Mouse (Mus musculus): ENCODE measurements around the gene Lrrc4. TPM values are rescaled to one million over a fixed set of nuclear protein-coding genes. Genes with fewer than 3 reads are reported as not detected.

Lrrc4 gene
- polyA plus RNA-seq, 1 experiment from 2014 or later: 4.7 TPM

DNA sequence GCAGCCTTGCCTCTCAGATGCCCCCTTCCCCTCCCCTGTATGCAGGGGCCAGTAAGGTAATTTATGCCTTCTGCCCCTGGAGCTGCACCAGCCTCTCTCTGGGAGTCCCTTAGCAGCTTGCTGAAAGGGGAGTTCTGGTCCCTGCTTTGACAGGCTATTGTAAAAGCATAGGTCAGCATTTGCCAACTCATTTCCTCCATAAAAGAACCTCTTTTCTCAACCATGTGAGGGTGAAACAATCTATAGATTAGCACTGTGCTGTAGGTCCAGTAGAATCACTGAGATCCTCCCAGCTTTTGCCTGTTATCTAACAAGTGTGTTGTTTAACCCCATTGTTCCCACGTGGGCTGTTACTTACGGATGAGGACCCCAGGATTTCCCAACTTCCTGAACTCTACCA, 2.5 kb upstream of the Lrrc4 start:
- H3K4me3 ChIP-seq (ENCODE audit: low read depth, low read length): peak overlapping the region; percentile 80
- no peak overlapping the region for H3K27ac ChIP-seq (ENCODE audit: low read depth, low read length)
- peak overlapping the region; percentile 99 for H3K4me2 ChIP-seq (replicated peaks; ENCODE audit: low read depth, low read length)
- 42% methylated on average over 2 of the region's 2 CpGs for WGBS
- no peak overlapping the region for H3K9ac ChIP-seq (ENCODE audit: low read depth, low read length)
- DNase-seq (ENCODE audit: low spot score) (no peak), ATAC-seq (ENCODE audit: low FRiP score) (no peak)
- no peaks in the 10 kb centered on the region for H3K9me3 ChIP-seq (ENCODE audit: control insufficient read depth, low read length)
- H3K4me1 ChIP-seq (replicated peaks; ENCODE audit: control insufficient read depth, insufficient read depth, low read length): 0 out of 2 replicates have a peak, but pooled peaks cover 3% of the 10 kb centered on the region
- H3K36me3 ChIP-seq (ENCODE audit: control insufficient read depth, insufficient read depth, low read length): no peaks in the 10 kb centered on the region
- H3K27me3 ChIP-seq (ENCODE audit: control insufficient read depth, insufficient read depth, low read length): no peaks in the 10 kb centered on the region

DNA sequence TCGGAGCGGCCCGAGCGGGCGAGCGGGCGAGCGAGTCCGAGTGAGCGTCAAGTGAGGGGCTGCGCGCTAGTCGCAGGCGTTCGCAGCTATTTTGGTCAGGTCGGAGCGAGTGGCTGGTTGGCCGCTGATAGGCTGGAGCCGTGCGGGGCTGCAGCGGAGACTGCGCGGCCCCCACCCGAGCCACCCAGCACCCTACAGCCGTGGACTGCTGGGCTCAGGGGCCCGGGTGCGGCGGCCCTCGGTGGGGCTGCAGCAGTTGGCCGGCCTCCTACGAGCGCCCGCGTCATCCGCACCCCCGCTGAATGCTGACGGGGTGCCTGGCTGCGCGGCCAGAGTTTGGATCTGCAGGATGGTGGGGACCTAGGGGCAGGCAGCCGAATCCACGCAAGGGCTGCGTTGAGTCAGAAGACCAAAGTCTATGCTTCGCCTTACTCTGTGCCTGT, 1.9 kb upstream of the Lrrc4 start:
- peak overlapping the region; percentile 99 for H3K4me2 ChIP-seq (replicated peaks; ENCODE audit: low read depth, low read length)
- H3K9ac ChIP-seq (ENCODE audit: low read depth, low read length): peak overlapping the region; percentile 96
- peak overlapping the region; percentile 88 for H3K27ac ChIP-seq (ENCODE audit: low read depth, low read length)
- no peaks in the 10 kb centered on the region for H3K27me3 ChIP-seq (ENCODE audit: control insufficient read depth, insufficient read depth, low read length)
- H3K9me3 ChIP-seq (ENCODE audit: control insufficient read depth, low read length): no peaks in the 10 kb centered on the region
- H3K4me1 ChIP-seq (replicated peaks; ENCODE audit: control insufficient read depth, insufficient read depth, low read length): peaks cover 6% of the 10 kb centered on the region; the same call in 1 of the 2 replicates
- peak overlapping the region; percentile 80 for H3K4me3 ChIP-seq (ENCODE audit: low read depth, low read length)
- H3K36me3 ChIP-seq (ENCODE audit: control insufficient read depth, insufficient read depth, low read length): no peaks in the 10 kb centered on the region
- WGBS: under 1% methylated on average over 22 of the region's 43 CpGs
- DNase-seq (ENCODE audit: low spot score) (peak; percentile 63), ATAC-seq (ENCODE audit: low FRiP score) (peak; percentile 77)

DNA sequence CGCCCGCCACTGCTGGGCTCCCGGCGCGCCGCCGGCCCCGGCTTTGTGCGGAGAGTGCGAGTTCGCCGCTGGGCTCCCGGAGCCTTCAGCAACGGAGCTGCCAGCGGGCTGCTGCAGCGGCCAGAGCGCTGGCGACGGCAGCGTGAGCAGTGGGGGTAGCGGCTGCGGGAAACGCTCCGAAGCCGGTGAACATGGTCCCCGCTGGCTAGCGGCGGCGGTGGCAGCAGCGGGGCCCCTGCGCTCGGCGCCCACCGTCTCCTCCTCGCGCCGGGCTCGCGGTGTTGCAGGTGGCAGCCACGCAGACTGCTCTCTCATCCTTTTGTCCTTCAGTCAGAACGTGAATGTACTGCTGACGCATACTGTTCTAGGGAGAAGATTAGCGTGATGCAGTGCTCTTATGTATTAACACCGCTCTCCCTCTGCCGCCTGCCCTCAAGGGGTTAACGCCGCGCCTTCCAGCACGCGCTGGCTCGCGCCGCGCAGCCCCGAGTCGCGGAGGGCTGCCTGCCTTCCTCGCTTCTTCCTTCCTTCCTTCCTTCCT, 1.3 kb upstream of the Lrrc4 start:
- DNase-seq (ENCODE audit: low spot score) (peak; percentile 81), ATAC-seq (ENCODE audit: low FRiP score) (peak; percentile 64)
- no peaks in the 10 kb centered on the region for H3K27me3 ChIP-seq (ENCODE audit: control insufficient read depth, insufficient read depth, low read length)
- no peaks in the 10 kb centered on the region for H3K36me3 ChIP-seq (ENCODE audit: control insufficient read depth, insufficient read depth, low read length)
- peaks cover 9% of the 10 kb centered on the region; the same call in 1 of the 2 replicates for H3K4me1 ChIP-seq (replicated peaks; ENCODE audit: control insufficient read depth, insufficient read depth, low read length)
- H3K4me3 ChIP-seq (ENCODE audit: low read depth, low read length): peak overlapping the region; percentile 80
- peak overlapping the region; percentile 99 for H3K4me2 ChIP-seq (replicated peaks; ENCODE audit: low read depth, low read length)
- peak overlapping the region; percentile 88 for H3K27ac ChIP-seq (ENCODE audit: low read depth, low read length)
- under 1% methylated on average over 51 of the region's 58 CpGs for WGBS
- no peaks in the 10 kb centered on the region for H3K9me3 ChIP-seq (ENCODE audit: control insufficient read depth, low read length)
- H3K9ac ChIP-seq (ENCODE audit: low read depth, low read length): peak overlapping the region; percentile 96

DNA sequence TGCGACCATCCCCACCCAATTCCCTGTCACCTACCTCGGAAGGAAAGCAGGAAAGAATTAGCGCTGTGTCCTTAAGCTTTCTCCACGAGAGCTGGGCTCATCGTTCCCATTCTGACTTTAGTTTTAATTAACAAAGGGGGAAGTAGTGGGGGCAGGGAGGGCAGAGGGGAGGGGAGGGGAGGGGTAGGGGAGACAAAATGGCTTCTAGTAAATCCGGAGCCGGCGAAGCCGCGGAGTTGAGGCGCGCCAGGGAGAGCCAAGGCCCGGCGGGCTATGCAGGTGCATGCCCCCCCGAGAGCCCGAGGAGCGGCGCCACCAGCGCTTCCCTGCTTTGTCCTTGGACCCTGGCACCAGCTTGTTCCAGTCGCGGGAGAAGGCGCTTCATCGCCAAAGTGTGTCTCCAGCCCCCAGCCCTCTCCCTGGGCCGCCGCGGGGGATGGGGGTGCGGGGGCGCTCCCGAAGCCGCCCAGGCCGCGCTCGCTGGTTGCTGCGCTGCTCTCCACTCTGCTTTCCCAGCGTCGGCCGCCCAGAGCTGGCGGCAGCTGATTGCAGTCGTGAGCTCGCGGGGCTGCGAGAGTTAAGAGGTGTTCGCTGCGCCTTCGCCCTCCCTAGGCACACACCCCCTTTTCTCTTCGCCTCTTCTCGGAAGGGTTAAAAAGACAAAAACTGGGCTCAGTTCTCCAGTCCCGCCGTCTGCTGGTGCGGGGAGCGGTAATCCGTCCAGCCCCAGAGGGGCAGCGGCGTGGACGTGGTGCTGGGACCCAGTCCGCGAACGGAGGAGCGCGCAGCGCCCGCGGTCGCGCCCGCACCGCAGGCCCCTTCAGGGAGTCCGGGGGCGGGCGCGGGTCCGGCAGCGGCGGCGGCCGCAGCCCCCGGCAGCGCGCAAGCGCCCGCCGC, 555 bp upstream of the Lrrc4 start:
- WGBS: under 1% methylated on average over 54 of the region's 82 CpGs
- ATAC-seq (ENCODE audit: low FRiP score) (peak; percentile 46), DNase-seq (ENCODE audit: low spot score) (peak; percentile 76)
- peaks cover 9% of the 10 kb centered on the region; the same call in 1 of the 2 replicates for H3K4me1 ChIP-seq (replicated peaks; ENCODE audit: control insufficient read depth, insufficient read depth, low read length)
- H3K27ac ChIP-seq (ENCODE audit: low read depth, low read length): peak overlapping the region; percentile 88
- H3K36me3 ChIP-seq (ENCODE audit: control insufficient read depth, insufficient read depth, low read length): no peaks in the 10 kb centered on the region
- H3K4me2 ChIP-seq (replicated peaks; ENCODE audit: low read depth, low read length): peak overlapping the region; percentile 99
- no peaks in the 10 kb centered on the region for H3K27me3 ChIP-seq (ENCODE audit: control insufficient read depth, insufficient read depth, low read length)
- peak overlapping the region; percentile 96 for H3K9ac ChIP-seq (ENCODE audit: low read depth, low read length)
- no peaks in the 10 kb centered on the region for H3K9me3 ChIP-seq (ENCODE audit: control insufficient read depth, low read length)
- peak overlapping the region; percentile 80 for H3K4me3 ChIP-seq (ENCODE audit: low read depth, low read length)

DNA sequence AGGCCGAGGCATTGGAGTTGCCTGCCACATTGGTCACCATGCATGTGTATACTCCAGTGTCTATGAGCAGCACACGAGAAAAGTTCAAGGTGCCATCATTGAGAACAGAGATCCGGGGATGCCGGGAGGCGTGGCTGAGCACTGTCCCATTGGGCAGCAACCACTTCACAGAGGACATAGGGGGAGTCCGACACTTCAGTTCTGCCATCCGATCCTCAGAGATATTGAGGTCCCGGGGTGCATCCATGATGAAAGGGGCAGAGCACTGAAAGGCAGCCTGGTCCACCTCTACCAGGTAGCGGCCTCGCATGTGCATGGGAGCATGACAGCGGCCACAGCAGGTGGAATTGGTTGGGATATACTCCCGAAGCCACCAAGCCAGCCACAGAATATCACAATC, 1.2 kb downstream of the Lrrc4 start:
- Histone ChIP-seq H3K4me2 (replicated peaks; ENCODE audit: low read depth, low read length) (peak overlapping the region; percentile 99), H3K4me1 (replicated peaks; ENCODE audit: control insufficient read depth, insufficient read depth, low read length) (peaks cover 13% of the 10 kb centered on the region; the same call in 1 of the 2 replicates), H3K4me3 (ENCODE audit: low read depth, low read length) (no peak overlapping the region; the same call in 1 of the 2 replicates), H3K27me3 (ENCODE audit: control insufficient read depth, insufficient read depth, low read length) (no peaks in the 10 kb centered on the region), H3K27ac (ENCODE audit: low read depth, low read length) (no peak overlapping the region), H3K9ac (ENCODE audit: low read depth, low read length) (no peak overlapping the region), H3K9me3 (ENCODE audit: control insufficient read depth, low read length) (no peaks in the 10 kb centered on the region), H3K36me3 (ENCODE audit: control insufficient read depth, insufficient read depth, low read length) (no peaks in the 10 kb centered on the region)
- DNase-seq (ENCODE audit: low spot score) (no peak), ATAC-seq (ENCODE audit: low FRiP score) (no peak)
- WGBS: 89% methylated on average over 12 of the region's 12 CpGs

DNA sequence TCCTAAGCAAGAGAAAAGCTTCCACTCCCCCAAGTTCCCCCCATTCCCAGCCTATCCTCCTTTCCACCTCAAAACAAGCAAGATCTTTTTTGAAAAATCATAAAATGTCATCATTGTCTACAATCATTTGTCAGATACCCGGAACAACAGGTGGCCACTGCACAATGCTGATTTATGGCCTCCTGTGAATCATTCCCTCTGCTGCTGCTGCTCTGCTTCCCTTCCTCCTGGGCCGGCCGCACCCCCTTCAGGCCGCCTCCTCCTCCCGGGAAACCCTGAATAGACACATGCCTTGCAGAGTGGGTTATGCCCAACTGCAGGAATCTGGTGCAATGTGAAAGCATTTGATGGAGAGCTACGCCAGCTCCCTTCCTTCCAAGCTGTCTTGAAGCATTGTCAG, 3.0 kb downstream of the Lrrc4 start:
- Histone ChIP-seq H3K27me3 (ENCODE audit: control insufficient read depth, insufficient read depth, low read length) (no peaks in the 10 kb centered on the region), H3K36me3 (ENCODE audit: control insufficient read depth, insufficient read depth, low read length) (no peaks in the 10 kb centered on the region), H3K4me3 (ENCODE audit: low read depth, low read length) (peak overlapping the region; percentile 27), H3K4me2 (replicated peaks; ENCODE audit: low read depth, low read length) (peak overlapping the region; percentile 37), H3K9me3 (ENCODE audit: control insufficient read depth, low read length) (no peaks in the 10 kb centered on the region), H3K27ac (ENCODE audit: low read depth, low read length) (no peak overlapping the region), H3K4me1 (replicated peaks; ENCODE audit: control insufficient read depth, insufficient read depth, low read length) (peaks cover 13% of the 10 kb centered on the region; the same call in 1 of the 2 replicates), H3K9ac (ENCODE audit: low read depth, low read length) (no peak overlapping the region; the same call in 1 of the 2 replicates)
- WGBS: 27% methylated on average over 6 of the region's 6 CpGs
- peak; percentile 52 for DNase-seq (ENCODE audit: low spot score)
- no peak for ATAC-seq (ENCODE audit: low FRiP score)

DNA sequence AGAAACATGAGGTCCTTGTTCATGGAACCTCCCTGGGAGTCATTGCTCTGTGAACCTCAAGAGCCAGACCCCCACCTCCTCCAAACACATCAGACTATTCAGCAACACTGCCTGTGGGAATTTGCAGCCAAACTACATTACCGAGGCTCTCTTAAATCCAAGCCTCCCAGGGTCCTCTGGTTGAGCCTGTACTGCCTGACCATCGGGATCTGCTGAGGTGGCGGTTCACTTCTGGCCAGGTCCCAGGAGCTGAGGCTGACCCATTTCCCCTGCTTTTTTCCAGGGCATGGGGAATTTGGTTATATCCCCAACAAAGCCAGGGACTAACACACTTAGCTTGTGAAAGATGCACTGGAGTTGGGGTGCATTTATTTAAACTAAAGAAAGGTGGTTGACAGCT, 4.0 kb downstream of the Lrrc4 start:
- H3K27ac ChIP-seq (ENCODE audit: low read depth, low read length): peak overlapping the region; percentile 17; the same call in 1 of the 2 replicates
- H3K4me1 ChIP-seq (replicated peaks; ENCODE audit: control insufficient read depth, insufficient read depth, low read length): peaks cover 13% of the 10 kb centered on the region; the same call in 1 of the 2 replicates

DNA sequence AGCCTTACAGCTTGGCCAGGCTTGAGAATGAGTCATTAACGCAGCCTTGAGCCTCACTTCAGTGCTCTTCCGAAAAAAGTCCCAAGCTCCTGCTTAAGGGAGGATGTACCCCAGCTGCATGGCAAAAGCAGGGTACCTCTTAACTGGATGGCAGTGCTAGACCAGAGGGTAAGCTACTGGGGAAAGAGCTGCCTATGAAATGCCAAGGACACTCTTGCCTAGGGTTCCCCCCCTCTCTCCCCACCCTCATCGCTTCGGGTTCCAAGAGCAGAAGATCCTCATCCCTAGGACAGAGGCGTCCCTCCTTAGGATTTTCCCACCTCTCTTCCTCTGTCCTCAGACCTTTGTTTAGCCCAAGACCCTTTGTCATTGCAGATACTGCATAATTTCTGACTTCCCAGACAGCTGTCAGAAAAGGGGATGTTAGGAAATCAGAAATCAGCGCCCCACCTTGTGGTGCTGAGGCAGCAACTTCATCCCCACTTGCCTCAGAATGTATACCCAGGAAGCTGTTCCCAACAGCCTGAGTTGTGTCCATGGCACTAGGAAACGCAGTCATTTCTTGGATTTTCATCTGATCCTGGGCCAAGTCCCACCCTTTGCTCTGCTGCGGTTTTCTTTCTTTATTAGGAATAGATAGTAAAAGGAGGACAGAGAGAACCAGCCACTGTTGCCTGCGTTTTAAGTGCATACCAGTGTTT, 4.7 kb downstream of the Lrrc4 start:
- DNase-seq (ENCODE audit: low spot score): no peak

More for the DNA sequence above, 4.0 kb downstream of the Lrrc4 start:
- Histone ChIP-seq H3K27me3 (ENCODE audit: control insufficient read depth, insufficient read depth, low read length) (no peaks in the 10 kb centered on the region), H3K4me2 (replicated peaks; ENCODE audit: low read depth, low read length) (peak overlapping the region; percentile 37), H3K9me3 (ENCODE audit: control insufficient read depth, low read length) (no peaks in the 10 kb centered on the region), H3K9ac (ENCODE audit: low read depth, low read length) (peak overlapping the region; percentile 45), H3K36me3 (ENCODE audit: control insufficient read depth, insufficient read depth, low read length) (no peaks in the 10 kb centered on the region), H3K4me3 (ENCODE audit: low read depth, low read length) (peak overlapping the region; percentile 20)
- 21% methylated on average over 3 of the region's 3 CpGs for WGBS
- DNase-seq (ENCODE audit: low spot score): no peak
- ATAC-seq (ENCODE audit: low FRiP score): no peak

More for the DNA sequence above, 4.7 kb downstream of the Lrrc4 start:
- H3K4me2 ChIP-seq (replicated peaks; ENCODE audit: low read depth, low read length): peak overlapping the region; percentile 37
- 72% methylated on average over 9 of the region's 9 CpGs for WGBS
- H3K4me1 ChIP-seq (replicated peaks; ENCODE audit: control insufficient read depth, insufficient read depth, low read length): peaks cover 13% of the 10 kb centered on the region; the same call in 1 of the 2 replicates
- H3K9me3 ChIP-seq (ENCODE audit: control insufficient read depth, low read length): no peaks in the 10 kb centered on the region
- H3K27ac ChIP-seq (ENCODE audit: low read depth, low read length): no peak overlapping the region
- H3K9ac ChIP-seq (ENCODE audit: low read depth, low read length): no peak overlapping the region; the same call in 1 of the 2 replicates
- H3K4me3 ChIP-seq (ENCODE audit: low read depth, low read length): 0 out of 2 replicates have a peak overlapping the region, but pooled peaks have one; percentile 20
- ATAC-seq (ENCODE audit: low FRiP score): no peak
- no peaks in the 10 kb centered on the region for H3K36me3 ChIP-seq (ENCODE audit: control insufficient read depth, insufficient read depth, low read length)
- no peaks in the 10 kb centered on the region for H3K27me3 ChIP-seq (ENCODE audit: control insufficient read depth, insufficient read depth, low read length)

All from hindbrain, embryonic 11.5 days (tissue).